Mouse (Mus musculus) CH12.LX (cell line): ENCODE data around the gene Ttll8. TPM values are rescaled to one million over a fixed set of nuclear protein-coding genes. Genes with fewer than 3 reads are reported as not detected.

Experiments used
- DNase-seq: peaks from one replicate; pipeline ENCODE4 v3.0.0-alpha.2; 2013; ENCODE audit errors: extremely low read depth
- H3K27ac ChIP-seq: 2 replicates; pipeline ENCODE4 v1.5.1; 2012; ENCODE audit warnings: low read depth, mild to moderate bottlenecking, control low read depth, moderate library complexity; ENCODE audit not compliant: insufficient read depth
- H3K27me3 ChIP-seq: replicated peaks from 2 replicates; pipeline ENCODE3; 2012; ENCODE audit warnings: inconsistent platforms
- H3K36me3 ChIP-seq, 2 experiments: replicated peaks in 1 of 2; 2 replicates each; pipeline versions ENCODE3 to v1.6.1; 2012; ENCODE audit warnings: inconsistent platforms in 1 of 2, low read length in 1 of 2, mild to moderate bottlenecking in 1 of 2, mixed read lengths in 1 of 2, moderate library complexity in 1 of 2; ENCODE audit not compliant: control insufficient read depth in 1 of 2, insufficient read depth in 1 of 2
- H3K4me1 ChIP-seq, 2 experiments: 2 replicates each; pipeline ENCODE4 v1.6.1; 2012; ENCODE audit warnings: inconsistent platforms in 1 of 2, moderate library complexity in 1 of 2; ENCODE audit not compliant: insufficient read depth in 2 of 2, control insufficient read depth in 1 of 2
- H3K4me2 ChIP-seq: 2 replicates; pipeline ENCODE4 v1.6.1; 2012; ENCODE audit warnings: low read depth, mild to moderate bottlenecking, control low read depth; ENCODE audit not compliant: poor library complexity, insufficient read depth, severe bottlenecking
- H3K4me3 ChIP-seq, 3 experiments: fragments of 150-350 bp in 1 of 3; sonication (generic) in 1 of 3; replicated peaks in 1 of 3; 2 replicates each; pipeline versions ENCODE3 to v1.5.1; 2011 to 2012; ENCODE audit warnings: low read depth in 2 of 3, low read length in 2 of 3, mild to moderate bottlenecking in 2 of 3, moderate library complexity in 2 of 3, control low read depth in 1 of 3, improper control_type of control experiment in 1 of 3, inconsistent platforms in 1 of 3, mixed read lengths in 1 of 3; ENCODE audit not compliant: poor library complexity in 1 of 3
- H3K79me2 ChIP-seq: replicated peaks from 2 replicates; pipeline ENCODE4 v1.6.1; 2012; ENCODE audit warnings: mild to moderate bottlenecking, moderate library complexity; ENCODE audit not compliant: control insufficient read depth, poor library complexity, insufficient read depth, severe bottlenecking; ENCODE audit errors: extremely low read depth
- H3K9ac ChIP-seq: 2 replicates; pipeline ENCODE4 v1.6.1; 2012; ENCODE audit warnings: low read depth, mild to moderate bottlenecking, control low read depth, moderate library complexity; ENCODE audit not compliant: insufficient read depth
- H3K9me3 ChIP-seq: replicated peaks from 2 replicates; pipeline ENCODE3; 2012; ENCODE audit warnings: low read length, inconsistent platforms, mixed read lengths
- CHD1 ChIP-seq: IDR thresholded peaks from 2 replicates; pipeline ENCODE4 v1.6.1; 2012; ENCODE audit warnings: low read depth, low read length, improper control_type of control experiment, inconsistent platforms
- CHD2 ChIP-seq: IDR thresholded peaks from 2 replicates; pipeline ENCODE4 v1.6.1; 2011; ENCODE audit warnings: low read length, improper control_type of control experiment
- EP300 ChIP-seq: IDR thresholded peaks from 2 replicates; pipeline ENCODE4 v1.6.1; 2011; ENCODE audit warnings: low read length, improper control_type of control experiment
- GABPA ChIP-seq: IDR thresholded peaks from 2 replicates; pipeline ENCODE4 v1.6.1; 2012; ENCODE audit warnings: low read depth, low read length, improper control_type of control experiment, inconsistent platforms; ENCODE audit not compliant: insufficient replicate concordance
- HCFC1 ChIP-seq: IDR thresholded peaks from 2 replicates; pipeline ENCODE4 v1.6.1; 2012; ENCODE audit warnings: low read depth, mild to moderate bottlenecking, inconsistent platforms, low read length, improper control_type of control experiment
- JUN ChIP-seq: IDR thresholded peaks from 2 replicates; pipeline ENCODE4 v1.6.1; 2011; ENCODE audit warnings: low read depth, mild to moderate bottlenecking, low read length, improper control_type of control experiment, moderate library complexity; ENCODE audit not compliant: insufficient read depth
- JUND ChIP-seq: conservative IDR thresholded peaks from 2 replicates; pipeline ENCODE4 v1.6.1; 2011; ENCODE audit warnings: low read depth, low read length, improper control_type of control experiment
- MAFK ChIP-seq: IDR thresholded peaks from 2 replicates; pipeline ENCODE4 v1.6.1; 2011; ENCODE audit warnings: low read length, improper control_type of control experiment; ENCODE audit not compliant: insufficient replicate concordance
- MAX ChIP-seq: IDR thresholded peaks from 2 replicates; pipeline ENCODE4 v1.6.1; 2011; ENCODE audit warnings: low read length, improper control_type of control experiment
- MAZ ChIP-seq: IDR thresholded peaks from 2 replicates; pipeline ENCODE4 v1.6.1; 2012; ENCODE audit warnings: low read depth, mild to moderate bottlenecking, inconsistent platforms, low read length, improper control_type of control experiment, moderate library complexity
- MEF2A ChIP-seq: IDR thresholded peaks from 2 replicates; pipeline ENCODE4 v1.6.1; 2014; ENCODE audit warnings: low read depth, mild to moderate bottlenecking, inconsistent platforms, low read length, improper control_type of control experiment, borderline replicate concordance
- MXI1 ChIP-seq: IDR thresholded peaks from 2 replicates; pipeline ENCODE4 v1.6.1; 2011; ENCODE audit warnings: mild to moderate bottlenecking, low read depth, low read length, improper control_type of control experiment
- PAX5 ChIP-seq: IDR thresholded peaks from 2 replicates; pipeline ENCODE4 v1.6.1; 2012; ENCODE audit warnings: low read length, inconsistent platforms, mixed read lengths
- POLR2A ChIP-seq: IDR thresholded peaks from 2 replicates; pipeline ENCODE4 v1.6.1; 2011; ENCODE audit warnings: low read depth, mild to moderate bottlenecking, improper control_type of control experiment, low read length
- RAD21 ChIP-seq: IDR thresholded peaks from 2 replicates; pipeline ENCODE4 v1.6.1; 2011; ENCODE audit warnings: low read depth, mild to moderate bottlenecking, low read length, improper control_type of control experiment, moderate library complexity
- TBP ChIP-seq: conservative IDR thresholded peaks from 2 replicates; pipeline ENCODE4 v1.6.1; 2011; ENCODE audit warnings: low read depth, low read length, improper control_type of control experiment
- UBTF ChIP-seq: IDR thresholded peaks from 2 replicates; pipeline ENCODE4 v1.6.1; 2012; ENCODE audit warnings: low read depth, mild to moderate bottlenecking, inconsistent platforms, low read length, improper control_type of control experiment, moderate library complexity
- ZMIZ1 ChIP-seq: IDR thresholded peaks from 2 replicates; pipeline ENCODE4 v1.6.1; 2012; ENCODE audit warnings: low read depth, mild to moderate bottlenecking, inconsistent platforms, low read length, improper control_type of control experiment
- ZNF384 ChIP-seq: IDR thresholded peaks from 2 replicates; pipeline ENCODE4 v1.6.1; 2012; ENCODE audit warnings: low read depth, low read length, improper control_type of control experiment, inconsistent platforms
- dilution Hi-C: fragments of 300-500 bp; cut with MboI; formaldehyde crosslinking; loops from 2 replicates; pipeline ENCODE4 v1.14.3; 2020; ENCODE audit warnings: low sequenced_read_pairs; ENCODE audit not compliant: extremely low pct_unique_long_range_greater_than_20kb, extremely low pct_ligation_motif_present
- in situ Hi-C: fragments of 300-500 bp; cut with MboI; formaldehyde crosslinking; loops from 3 replicates; pipeline ENCODE4 v1.14.3; 2019; ENCODE audit warnings: low sequenced_read_pairs, low pct_ligation_motif_present, low pct_unique_long_range_greater_than_20kb, mixed read lengths
- polyA plus RNA-seq: library from polyadenylated mRNA; unstranded; fragments of >175 nt; gene quantifications from 2 replicates; pipeline ENCODE4 v1.2.1, GENCODE M21; 2012; ENCODE audit warnings: low read depth; ENCODE audit not compliant: insufficient read length
- total RNA-seq, 2 experiments: library from RNA; depleted of rRNA; stranded (reverse); fragments of 300-350 nt in 1 of 2; fragments of >200 nt in 1 of 2; gene quantifications; 2 replicates each; pipeline ENCODE4 v1.2.3; 2012 to 2014

Ttll8 gene
- total and polyA plus RNA-seq, 3 experiments: not detected

GRCm38 (mm10) chr15:88874477-88874876, 79.7 kb downstream of the Ttll8 start:
- in situ Hi-C loops: no loop called here
- TF ChIP-seq JUN (no peak), MAX (no peak), ZMIZ1 (no peak), CHD2 (no peak), UBTF (no peak), MEF2A (no peak), POLR2A (no peak), TBP (no peak), GABPA (no peak)
- TF ChIP-seq, all 38 proteins: peak for 0

GRCm38 (mm10) chr15:88874061-88874460, 80.2 kb downstream of the Ttll8 start:
- no peak overlapping the region for H3K4me3 ChIP-seq
- H3K36me3 ChIP-seq: no peaks in the 10 kb centered on the region
- no peaks in the 10 kb centered on the region for H3K9me3 ChIP-seq
- dilution Hi-C loops: no loop called here
- no peaks in the 10 kb centered on the region for H3K79me2 ChIP-seq
- no peak overlapping the region for H3K4me2 ChIP-seq
- peaks cover 43% of the 10 kb centered on the region for H3K27me3 ChIP-seq
- no peak overlapping the region for H3K27ac ChIP-seq
- no peak for DNase-seq
- H3K9ac ChIP-seq: no peak overlapping the region
- peaks cover 2 to 6% of the 10 kb centered on the region in 2 experiments; a peak in 2 of 4 replicates for H3K4me1 ChIP-seq
- no peak for TF ChIP-seq JUND
- no peak for TF ChIP-seq MAZ
- no peak for TF ChIP-seq ZNF384
- no peak for TF ChIP-seq JUN
- no peak for TF ChIP-seq UBTF
- no peak for TF ChIP-seq POLR2A
- no peak for TF ChIP-seq MAFK
- TF ChIP-seq PAX5: no peak
- TF ChIP-seq RAD21: no peak
- TF ChIP-seq GABPA: no peak
- TF ChIP-seq CHD1: no peak
- no peak for TF ChIP-seq HCFC1
- no peak for TF ChIP-seq EP300
- no peak for TF ChIP-seq MXI1
- TF ChIP-seq, all 38 proteins: peak for 0
- in situ Hi-C loops: no loop called here

More at GRCm38 (mm10) chr15:88874477-88874876, 79.7 kb downstream of the Ttll8 start:
- H3K9ac ChIP-seq: no peak overlapping the region
- no peak overlapping the region for H3K4me3 ChIP-seq
- H3K4me2 ChIP-seq: no peak overlapping the region
- H3K79me2 ChIP-seq: no peaks in the 10 kb centered on the region
- H3K27ac ChIP-seq: no peak overlapping the region
- DNase-seq: no peak
- dilution Hi-C loops: no loop called here
- H3K9me3 ChIP-seq: no peaks in the 10 kb centered on the region
- peaks cover 2 to 6% of the 10 kb centered on the region in 2 experiments; a peak in 2 of 4 replicates for H3K4me1 ChIP-seq
- no peaks in the 10 kb centered on the region for H3K36me3 ChIP-seq
- peaks cover 45% of the 10 kb centered on the region for H3K27me3 ChIP-seq
